Mouse (Mus musculus): ENCODE measurements around the gene Mat2a. TPM values are rescaled to one million over a fixed set of nuclear protein-coding genes. Genes with fewer than 3 reads are reported as not detected.

The Mat2a gene
- polyA plus RNA-seq, 1 experiment from 2014 or later, result 476 TPM

GRCm38 (mm10) chr6:72405356-72405755, 34.0 kb downstream of the Mat2a start:
- Histone ChIP-seq H3K36me3 (replicated peaks) (no peaks in the 10 kb centered on the region), H3K27me3 (no peaks in the 10 kb centered on the region), H3K4me2 (no peak overlapping the region), H3K27ac (no peak overlapping the region), H3K4me3 (replicated peaks) (no peak overlapping the region), H3K9ac (no peak overlapping the region), H3K4me1 (no peaks in the 10 kb centered on the region), H3K9me3 (no peaks in the 10 kb centered on the region)
- ATAC-seq (ENCODE audit: low FRiP score), result no peak
- WGBS, result 84% methylated on average over 7 of the region's 7 CpGs

DNA sequence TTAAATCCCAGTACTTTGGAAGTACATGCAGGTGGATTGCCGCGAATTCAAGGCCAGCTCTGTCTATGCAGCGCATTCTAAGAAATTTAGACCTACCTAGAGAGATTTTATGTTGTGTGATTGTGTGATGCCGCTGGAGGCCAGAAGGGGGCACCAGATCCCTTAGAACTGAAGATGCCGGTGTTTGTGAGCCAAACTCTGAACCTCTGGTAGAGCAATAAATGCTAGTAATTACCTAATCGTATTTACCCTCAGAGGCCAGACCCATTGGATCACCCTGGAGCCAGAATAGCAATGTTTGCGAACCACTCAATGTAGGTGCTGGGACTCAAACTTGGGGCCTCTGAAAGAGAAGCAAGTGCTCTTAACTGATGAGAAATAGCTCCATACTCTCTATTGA, 37.5 kb downstream of the Mat2a start:
- Histone ChIP-seq H3K9ac (no peak overlapping the region), H3K27ac (no peak overlapping the region), H3K4me1 (no peaks in the 10 kb centered on the region), H3K9me3 (no peaks in the 10 kb centered on the region), H3K4me3 (replicated peaks) (no peak overlapping the region), H3K36me3 (replicated peaks) (no peaks in the 10 kb centered on the region), H3K27me3 (no peaks in the 10 kb centered on the region), H3K4me2 (no peak overlapping the region)
- ATAC-seq (ENCODE audit: low FRiP score), result no peak
- 23% methylated on average over 7 of the region's 7 CpGs for WGBS

DNA sequence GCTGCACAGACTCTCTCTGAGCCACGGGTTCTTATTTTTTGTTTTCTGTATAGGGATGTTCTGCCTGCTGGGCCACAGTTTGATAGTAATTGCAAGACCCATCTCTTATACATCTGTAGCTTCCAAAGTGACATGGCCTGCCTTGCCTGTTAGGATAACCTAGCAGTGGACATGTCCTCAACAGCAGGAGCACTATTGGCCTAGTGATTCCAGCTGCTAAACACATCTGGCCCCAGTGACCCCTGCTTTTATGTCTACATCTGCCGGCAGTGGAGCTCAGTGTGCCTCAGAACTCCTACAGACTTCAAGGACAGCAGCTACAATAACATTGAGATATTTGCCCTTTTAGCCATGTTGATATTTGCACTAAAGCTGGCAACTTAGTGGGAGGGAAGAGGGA, 39.4 kb downstream of the Mat2a start:
- Histone ChIP-seq H3K4me2 (no peak overlapping the region), H3K27me3 (no peaks in the 10 kb centered on the region), H3K4me1 (no peaks in the 10 kb centered on the region), H3K4me3 (replicated peaks) (no peak overlapping the region), H3K36me3 (replicated peaks) (no peaks in the 10 kb centered on the region), H3K27ac (no peak overlapping the region), H3K9ac (no peak overlapping the region), H3K9me3 (no peaks in the 10 kb centered on the region)
- ATAC-seq (ENCODE audit: low FRiP score), result no peak
- WGBS, result 68% methylated on average over 2 of the region's 2 CpGs

DNA sequence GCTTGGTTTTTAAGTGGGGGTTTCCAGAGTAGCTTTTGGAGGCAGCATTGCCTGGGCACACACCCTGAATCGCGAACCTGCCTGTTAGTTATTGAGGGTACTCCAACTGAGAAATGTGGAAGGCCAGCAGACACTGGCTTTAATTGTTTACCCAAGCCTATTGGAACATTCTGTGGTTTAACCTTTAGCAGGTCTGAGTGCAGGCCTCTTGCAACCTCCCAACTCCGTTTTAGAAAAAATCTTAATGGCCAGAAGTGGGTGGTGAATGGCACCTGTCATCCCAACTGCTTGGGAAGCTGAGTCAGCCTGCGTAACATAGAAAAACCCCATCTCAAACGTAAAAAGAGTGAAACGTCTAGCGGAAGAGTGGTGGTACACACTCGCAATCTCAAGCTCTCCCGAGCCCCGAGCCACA, 42.5 kb downstream of the Mat2a start:
- H3K9me3 ChIP-seq, result no peaks in the 10 kb centered on the region
- H3K36me3 ChIP-seq (replicated peaks), result no peaks in the 10 kb centered on the region
- H3K27me3 ChIP-seq, result no peaks in the 10 kb centered on the region
- H3K27ac ChIP-seq, result no peak overlapping the region
- H3K4me1 ChIP-seq, result no peaks in the 10 kb centered on the region
- no peak for ATAC-seq (ENCODE audit: low FRiP score)
- H3K4me3 ChIP-seq (replicated peaks), result no peak overlapping the region
- H3K4me2 ChIP-seq, result no peak overlapping the region
- 83% methylated on average over 10 of the region's 10 CpGs for WGBS
- no peak overlapping the region for H3K9ac ChIP-seq

DNA sequence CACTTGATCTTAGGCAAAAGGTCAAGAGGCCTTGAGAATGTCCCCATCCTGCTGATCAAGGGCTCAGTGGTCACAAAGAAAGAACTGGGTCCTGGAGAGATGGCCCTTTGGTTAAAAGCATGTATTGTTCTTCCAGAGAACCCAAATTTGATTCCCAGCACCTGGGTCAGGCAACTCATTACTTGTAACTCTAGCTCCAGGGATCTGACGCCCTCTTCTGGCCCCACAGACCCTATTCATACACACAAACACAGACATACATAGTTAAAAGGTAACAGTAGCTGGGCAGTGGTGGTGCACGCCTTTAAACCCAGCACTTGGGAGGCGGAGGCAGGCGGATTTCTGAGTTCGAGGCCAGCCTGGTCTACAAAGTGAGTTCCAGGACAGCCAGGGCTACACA, 47.0 kb downstream of the Mat2a start:
- H3K27ac ChIP-seq, result no peak overlapping the region
- no peak overlapping the region for H3K4me3 ChIP-seq (replicated peaks)
- H3K9me3 ChIP-seq, result no peaks in the 10 kb centered on the region
- H3K36me3 ChIP-seq (replicated peaks), result no peaks in the 10 kb centered on the region
- H3K4me2 ChIP-seq, result no peak overlapping the region
- H3K9ac ChIP-seq, result no peak overlapping the region
- H3K4me1 ChIP-seq, result peaks cover 17% of the 10 kb centered on the region
- no peak for ATAC-seq (ENCODE audit: low FRiP score)
- H3K27me3 ChIP-seq, result peaks cover 17% of the 10 kb centered on the region; the same call in 1 of the 2 replicates
- 90% methylated on average over 5 of the region's 5 CpGs for WGBS

DNA sequence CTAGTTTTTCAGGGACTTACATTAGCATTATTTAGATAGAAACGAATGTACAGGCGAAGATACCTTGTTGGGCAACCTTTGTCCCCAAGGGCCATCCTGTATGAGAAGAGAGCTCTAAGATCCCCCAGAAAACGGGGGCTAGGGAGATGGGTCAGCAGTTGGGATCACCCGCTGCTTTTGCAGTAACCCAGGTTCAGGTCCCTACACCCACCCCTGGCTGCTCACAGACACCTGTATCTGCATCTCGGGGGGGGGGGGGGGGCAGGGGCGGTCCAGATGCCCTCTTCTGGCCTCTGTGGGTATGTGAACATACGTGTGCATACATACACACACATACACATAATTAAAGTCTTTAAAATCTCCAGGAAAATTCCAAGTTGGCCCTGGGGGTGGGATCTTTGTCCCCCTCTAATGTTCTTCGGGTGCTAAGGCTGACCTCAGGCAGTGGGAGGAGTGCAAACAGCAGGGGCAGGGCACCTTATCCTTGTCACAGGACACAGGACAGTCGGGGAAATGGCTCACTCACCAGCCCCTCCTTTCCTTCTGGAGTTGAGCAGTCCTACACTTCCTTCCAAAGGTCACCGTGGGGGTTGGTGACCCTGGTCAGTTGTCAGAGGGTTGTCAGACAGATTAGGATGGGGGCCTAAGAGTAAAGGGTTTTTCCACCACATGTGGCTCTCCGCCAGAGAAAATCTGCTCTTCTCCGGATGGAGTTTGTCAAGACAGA, 48.4 kb downstream of the Mat2a start:
- 22% methylated on average over 12 of the region's 12 CpGs for WGBS
- no peak overlapping the region; the same call in 1 of the 2 replicates for H3K9ac ChIP-seq
- ATAC-seq (ENCODE audit: low FRiP score), result no peak
- no peak overlapping the region for H3K27ac ChIP-seq
- H3K4me3 ChIP-seq (replicated peaks), result peak overlapping the region; percentile 41; the same call in 1 of the 2 replicates
- H3K4me1 ChIP-seq, result peaks cover 17% of the 10 kb centered on the region
- peak overlapping the region; percentile 65 for H3K4me2 ChIP-seq
- H3K27me3 ChIP-seq, result peaks cover 17% of the 10 kb centered on the region; the same call in 1 of the 2 replicates
- H3K36me3 ChIP-seq (replicated peaks), result no peaks in the 10 kb centered on the region
- H3K9me3 ChIP-seq, result no peaks in the 10 kb centered on the region

- Histone ChIP-seq H3K4me2 (peak within 1 kb of the TSS; percentile 65), H3K4me3 (replicated peaks) (peak within 1 kb of the TSS; percentile 41), H3K27ac (0 out of 2 replicates have a peak within 1 kb of the TSS, but pooled peaks have one; percentile 47), H3K36me3 (replicated peaks) (no peaks in the 10 kb centered on the region), H3K27me3 (peaks cover 17% of the 10 kb centered on the region; the same call in 1 of the 2 replicates), H3K9ac (peak within 1 kb of the TSS; percentile 57), H3K9me3 (no peaks in the 10 kb centered on the region), H3K4me1 (peaks cover 17% of the 10 kb centered on the region)
- under 1% methylated on average over 32 of the region's 33 CpGs for WGBS
- 0 out of 2 replicates have a peak, but pooled peaks have one; percentile 36 for ATAC-seq (ENCODE audit: low FRiP score)
Measured at GRCm38 (mm10) chr6:72389941-72390771, 49.2 kb downstream of the Mat2a start, which contains the start of gene Vamp8. Gene Vamp8, minus strand, starts transcription at chr6:72390703.

GRCm38 (mm10) chr6:72389471-72389940, 49.9 kb downstream of the Mat2a start:
- Histone ChIP-seq H3K9me3 (no peaks in the 10 kb centered on the region), H3K27ac (no peak overlapping the region), H3K36me3 (replicated peaks) (no peaks in the 10 kb centered on the region), H3K27me3 (peaks cover 17% of the 10 kb centered on the region; the same call in 1 of the 2 replicates), H3K4me3 (replicated peaks) (peak overlapping the region; percentile 41), H3K4me1 (peaks cover 17% of the 10 kb centered on the region), H3K9ac (peak overlapping the region; percentile 57; the same call in 1 of the 2 replicates), H3K4me2 (peak overlapping the region; percentile 65)
- WGBS, result 36% methylated on average over 13 of the region's 13 CpGs
- no peak for ATAC-seq (ENCODE audit: low FRiP score)

DNA sequence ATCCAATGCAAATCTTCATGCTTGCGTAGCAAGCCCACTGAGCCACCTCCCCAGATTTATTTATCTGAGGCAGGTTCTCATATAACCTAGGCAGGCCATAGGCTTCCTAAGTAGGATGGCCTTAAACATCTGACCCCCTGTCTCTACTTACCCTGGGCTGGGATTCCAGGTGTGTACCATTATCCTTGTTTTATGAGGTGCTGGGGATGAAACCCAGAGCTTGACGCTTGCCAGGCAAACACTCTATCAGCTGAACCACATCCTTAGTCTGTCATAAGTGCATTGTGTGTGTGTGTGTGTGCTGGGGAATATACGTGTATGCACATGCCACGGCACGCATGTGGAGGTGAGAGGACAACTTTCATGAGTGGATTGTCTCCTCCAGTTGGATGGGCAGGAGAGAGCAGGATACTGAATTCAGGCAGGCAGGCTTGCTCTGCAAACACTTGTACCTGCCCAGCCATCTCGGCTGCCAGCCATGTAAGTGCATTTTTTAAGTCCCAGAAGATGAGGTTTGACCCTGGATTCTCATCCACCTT, 50.5 kb downstream of the Mat2a start:
- peaks cover 17% of the 10 kb centered on the region for H3K4me1 ChIP-seq
- WGBS, result 90% methylated on average over 6 of the region's 6 CpGs
- no peak for ATAC-seq (ENCODE audit: low FRiP score)
- H3K9ac ChIP-seq, result no peak overlapping the region
- no peak overlapping the region for H3K4me3 ChIP-seq (replicated peaks)
- H3K27ac ChIP-seq, result no peak overlapping the region
- no peaks in the 10 kb centered on the region for H3K36me3 ChIP-seq (replicated peaks)
- peaks cover 17% of the 10 kb centered on the region; the same call in 1 of the 2 replicates for H3K27me3 ChIP-seq
- no peak overlapping the region for H3K4me2 ChIP-seq
- H3K9me3 ChIP-seq, result no peaks in the 10 kb centered on the region

DNA sequence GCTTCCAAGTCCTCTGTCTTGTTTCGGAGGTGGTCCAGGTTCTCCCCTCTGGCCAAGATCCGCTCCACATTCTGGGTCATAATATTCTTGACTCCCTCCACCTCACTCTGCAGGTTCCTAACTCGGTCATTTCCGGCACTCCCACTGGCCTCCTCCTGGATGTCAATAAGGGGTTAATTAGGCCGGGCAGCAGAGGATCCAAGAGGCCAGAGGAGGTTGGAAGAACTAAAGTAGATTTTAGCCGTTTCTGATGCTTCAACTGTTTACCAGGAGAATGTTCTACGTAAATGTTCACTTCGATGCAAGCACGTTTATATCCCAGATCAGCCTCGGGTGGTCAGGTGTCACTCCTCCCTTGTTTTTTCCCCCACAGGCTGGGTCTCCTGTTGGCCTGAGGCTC, 51.1 kb downstream of the Mat2a start:
- Histone ChIP-seq H3K9me3 (no peaks in the 10 kb centered on the region), H3K9ac (no peak overlapping the region), H3K27me3 (peaks cover 17% of the 10 kb centered on the region; the same call in 1 of the 2 replicates), H3K4me2 (no peak overlapping the region), H3K4me3 (replicated peaks) (no peak overlapping the region), H3K4me1 (peaks cover 17% of the 10 kb centered on the region), H3K36me3 (replicated peaks) (no peaks in the 10 kb centered on the region), H3K27ac (no peak overlapping the region)
- WGBS, result 71% methylated on average over 10 of the region's 10 CpGs
- ATAC-seq (ENCODE audit: low FRiP score), result no peak

DNA sequence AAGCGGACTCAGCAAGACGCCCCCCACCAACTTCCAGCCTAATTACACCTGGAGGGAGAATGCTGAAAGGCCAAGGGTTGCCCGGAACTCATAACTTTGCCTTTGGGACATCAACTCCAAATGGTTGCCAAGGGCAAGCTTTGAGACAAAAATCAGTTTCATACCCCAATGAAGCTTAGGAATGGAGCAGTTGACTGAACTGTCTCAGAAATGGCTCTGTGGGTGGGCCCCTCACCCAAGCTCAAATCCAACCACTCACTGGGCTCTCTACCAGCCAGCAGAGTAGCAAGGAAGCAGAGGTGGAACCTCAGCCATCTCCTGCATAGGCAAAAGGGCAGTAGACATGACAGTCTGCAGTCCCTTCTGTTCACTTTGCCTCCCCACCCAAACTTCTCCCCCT, 51.5 kb downstream of the Mat2a start:
- Histone ChIP-seq H3K27me3 (peaks cover 17% of the 10 kb centered on the region; the same call in 1 of the 2 replicates), H3K9ac (no peak overlapping the region), H3K9me3 (no peaks in the 10 kb centered on the region), H3K4me2 (no peak overlapping the region), H3K27ac (no peak overlapping the region), H3K4me3 (replicated peaks) (no peak overlapping the region), H3K36me3 (replicated peaks) (no peaks in the 10 kb centered on the region), H3K4me1 (peaks cover 17% of the 10 kb centered on the region)
- 71% methylated on average over 3 of the region's 3 CpGs for WGBS
- ATAC-seq (ENCODE audit: low FRiP score), result no peak

- H3K9me3 ChIP-seq, result no peaks in the 10 kb centered on the region
- H3K9ac ChIP-seq, result no peak overlapping the region
- no peak for ATAC-seq (ENCODE audit: low FRiP score)
- H3K27ac ChIP-seq, result no peak overlapping the region
- peaks cover 17% of the 10 kb centered on the region for H3K4me1 ChIP-seq
- no peaks in the 10 kb centered on the region for H3K36me3 ChIP-seq (replicated peaks)
- 81% methylated on average over 2 of the region's 2 CpGs for WGBS
- H3K27me3 ChIP-seq, result peaks cover 23% of the 10 kb centered on the region; the same call in 1 of the 2 replicates
- H3K4me2 ChIP-seq, result no peak overlapping the region
- no peak overlapping the region for H3K4me3 ChIP-seq (replicated peaks)
Measured at GRCm38 (mm10) chr6:72386561-72386960, 52.8 kb downstream of the Mat2a start.
